Mouse (Mus musculus): ENCODE data around the gene Tmem51.

The Tmem51 gene

GRCm38 (mm10) chr4:142084131-142084899, at the start of gene Tmem51:
Tmem51 (minus strand) TSS chr4:142084304.
- DNase-seq (ENCODE audit: low spot score): peak; percentile 65

GRCm38 (mm10) chr4:142130162-142130561, 46.1 kb upstream of the Tmem51 start:
- DNase-seq (ENCODE audit: low spot score): peak; percentile 24

GRCm38 (mm10) chr4:142127275-142127788, 43.2 kb upstream of the Tmem51 start:
- no peak for DNase-seq (ENCODE audit: low spot score)

DNA sequence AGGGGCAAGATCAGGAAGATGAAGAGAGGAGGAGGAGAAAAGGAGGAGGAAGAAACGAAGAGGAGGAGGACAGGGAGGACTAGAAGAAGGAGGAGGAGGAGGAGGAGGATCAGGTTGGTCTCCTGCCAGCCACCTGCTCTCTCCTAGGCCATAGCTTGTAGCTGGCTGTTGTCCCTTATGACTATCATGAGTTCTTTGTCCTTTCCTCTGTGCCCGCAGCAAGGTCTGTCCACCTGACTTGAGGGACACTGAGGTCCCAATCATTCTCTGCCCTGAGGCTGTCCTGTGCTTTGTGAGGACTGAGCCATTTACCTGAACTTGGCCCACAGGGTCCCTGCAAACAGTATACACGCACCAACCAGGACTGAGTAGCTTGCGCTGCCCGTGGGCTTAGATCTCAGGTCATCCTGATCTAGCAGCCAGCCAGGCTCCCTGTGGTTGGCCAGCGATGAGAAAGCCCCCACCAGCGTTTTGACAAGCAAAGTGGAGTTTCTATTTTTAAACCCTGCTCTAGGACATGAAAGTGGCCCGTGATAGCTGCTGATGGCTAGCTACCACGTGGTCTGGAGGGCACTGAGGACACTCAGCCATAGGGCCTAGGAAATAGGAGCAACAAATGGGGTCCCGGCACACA, 42.7 kb upstream of the Tmem51 start:
- DNase-seq (ENCODE audit: low spot score): no peak

DNA sequence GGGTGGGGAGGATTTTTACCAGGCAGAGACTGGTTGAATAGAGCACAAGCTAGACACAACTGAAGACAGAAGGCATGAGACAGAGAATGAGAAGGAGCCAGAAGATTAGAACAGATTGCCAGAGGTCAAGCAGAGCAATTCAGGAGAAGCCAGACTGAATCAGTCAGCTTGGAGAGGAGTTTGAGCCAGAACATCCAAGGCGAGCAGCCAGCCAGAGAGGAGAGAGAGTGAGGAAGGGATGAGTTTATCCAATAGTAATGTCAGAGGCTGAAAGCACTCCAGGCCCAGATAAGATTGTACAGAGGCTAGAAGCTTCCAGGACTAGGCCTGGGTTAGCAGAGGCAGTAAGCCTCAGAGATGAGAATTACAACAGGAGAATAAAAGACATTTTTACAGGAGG, 37.1 kb upstream of the Tmem51 start:
- no peak for DNase-seq (ENCODE audit: low spot score)

- peak; percentile 63 for DNase-seq (ENCODE audit: low spot score)
Measured at GRCm38 (mm10) chr4:142118522-142118921, 34.4 kb upstream of the Tmem51 start.

DNA sequence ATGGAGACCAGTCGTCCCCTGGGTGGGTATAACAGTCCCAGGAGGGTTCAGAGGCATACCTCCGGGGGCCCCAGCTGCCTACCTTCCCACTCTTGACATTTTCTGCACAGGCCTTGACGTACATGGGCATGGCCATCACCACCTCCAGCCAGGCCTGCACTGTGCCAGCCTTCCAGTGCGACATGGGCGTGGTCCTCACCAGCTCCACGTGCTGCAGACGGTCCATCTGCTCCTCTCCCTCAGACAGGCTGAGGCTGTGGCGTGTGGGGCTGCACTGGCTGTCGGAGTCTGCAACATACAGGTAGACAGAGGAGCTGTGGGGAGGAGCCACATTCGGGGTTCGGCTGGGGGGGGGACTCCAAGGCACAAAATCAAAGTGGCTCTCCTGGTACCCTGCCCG, 33.9 kb upstream of the Tmem51 start:
- no peak for DNase-seq (ENCODE audit: low spot score)

DNA sequence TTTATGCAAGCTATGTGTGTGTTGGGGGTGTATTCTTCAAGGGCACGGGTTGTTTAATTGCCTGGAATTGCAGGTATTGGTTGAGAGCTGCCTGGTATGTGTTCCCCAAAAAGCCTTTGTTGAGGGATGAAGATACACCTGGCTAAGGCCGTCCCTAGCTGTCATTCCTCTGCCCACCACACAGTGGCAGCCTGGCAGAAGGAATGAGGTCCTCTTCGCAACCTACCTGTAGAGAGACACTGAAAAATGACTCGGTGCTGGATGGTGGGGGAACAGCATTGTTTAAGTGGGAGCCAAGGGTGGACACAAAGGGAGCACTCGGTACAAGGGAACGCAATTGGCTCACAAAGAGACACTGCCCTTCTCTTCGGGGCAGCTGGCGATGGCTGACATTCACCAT, 29.2 kb upstream of the Tmem51 start:
- peak; percentile 40 for DNase-seq (ENCODE audit: low spot score)

- no peak for DNase-seq (ENCODE audit: low spot score)
Measured at GRCm38 (mm10) chr4:142103081-142103671, 19.1 kb upstream of the Tmem51 start.

GRCm38 (mm10) chr4:142098303-142098702, 14.2 kb upstream of the Tmem51 start:
- peak; percentile 89 for DNase-seq (ENCODE audit: low spot score)

GRCm38 (mm10) chr4:142097871-142098270, 13.8 kb upstream of the Tmem51 start:
- DNase-seq (ENCODE audit: low spot score): peak; percentile 18

GRCm38 (mm10) chr4:142095513-142096241, 11.6 kb upstream of the Tmem51 start:
- peak; percentile 27 for DNase-seq (ENCODE audit: low spot score)

DNA sequence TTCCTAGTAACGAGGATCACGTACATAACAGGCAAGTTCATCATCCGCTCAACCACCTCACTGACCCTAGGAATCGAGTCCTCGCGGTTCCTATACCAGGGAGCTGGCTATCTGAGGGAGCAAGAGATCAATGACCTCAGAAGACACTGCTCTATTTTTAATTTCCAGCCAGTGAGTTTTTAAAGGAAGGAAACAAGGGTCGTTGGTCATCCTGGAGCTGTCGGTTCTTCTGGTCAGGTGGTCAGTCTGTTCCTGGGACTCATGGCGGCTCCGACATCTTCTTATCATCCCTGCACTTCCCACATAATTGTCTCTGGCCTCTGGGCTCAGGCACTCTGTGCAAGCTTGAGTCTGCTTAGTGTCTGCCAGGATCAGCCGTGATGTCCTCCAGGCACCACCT, 10.3 kb upstream of the Tmem51 start:
- DNase-seq (ENCODE audit: low spot score): no peak

GRCm38 (mm10) chr4:142091100-142091499, 7.0 kb upstream of the Tmem51 start:
- DNase-seq (ENCODE audit: low spot score): no peak

- DNase-seq (ENCODE audit: low spot score): no peak
Measured at GRCm38 (mm10) chr4:142089966-142090365, 5.9 kb upstream of the Tmem51 start.

DNA sequence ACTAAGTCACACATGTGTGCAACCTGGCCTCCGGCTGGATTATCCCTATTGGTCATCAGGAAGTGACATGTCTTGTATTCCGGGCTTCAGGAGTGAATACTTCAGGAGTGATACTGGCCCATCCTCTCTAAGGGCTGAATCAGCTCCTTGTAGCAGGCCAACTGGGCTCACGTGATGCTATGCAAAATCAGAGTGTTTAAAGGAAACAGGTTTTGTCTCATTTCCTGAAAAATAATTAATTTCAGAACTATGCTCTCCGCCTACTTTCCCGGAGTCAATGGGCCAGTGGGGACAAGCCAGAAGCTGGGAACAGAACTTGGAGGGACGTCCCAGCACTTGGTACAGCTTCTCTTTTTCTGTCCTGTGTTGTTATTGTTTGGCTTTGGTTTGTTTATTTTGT, 4.7 kb upstream of the Tmem51 start:
- DNase-seq (ENCODE audit: low spot score): no peak

GRCm38 (mm10) chr4:142088409-142088808, 4.3 kb upstream of the Tmem51 start:
- no peak for DNase-seq (ENCODE audit: low spot score)

DNA sequence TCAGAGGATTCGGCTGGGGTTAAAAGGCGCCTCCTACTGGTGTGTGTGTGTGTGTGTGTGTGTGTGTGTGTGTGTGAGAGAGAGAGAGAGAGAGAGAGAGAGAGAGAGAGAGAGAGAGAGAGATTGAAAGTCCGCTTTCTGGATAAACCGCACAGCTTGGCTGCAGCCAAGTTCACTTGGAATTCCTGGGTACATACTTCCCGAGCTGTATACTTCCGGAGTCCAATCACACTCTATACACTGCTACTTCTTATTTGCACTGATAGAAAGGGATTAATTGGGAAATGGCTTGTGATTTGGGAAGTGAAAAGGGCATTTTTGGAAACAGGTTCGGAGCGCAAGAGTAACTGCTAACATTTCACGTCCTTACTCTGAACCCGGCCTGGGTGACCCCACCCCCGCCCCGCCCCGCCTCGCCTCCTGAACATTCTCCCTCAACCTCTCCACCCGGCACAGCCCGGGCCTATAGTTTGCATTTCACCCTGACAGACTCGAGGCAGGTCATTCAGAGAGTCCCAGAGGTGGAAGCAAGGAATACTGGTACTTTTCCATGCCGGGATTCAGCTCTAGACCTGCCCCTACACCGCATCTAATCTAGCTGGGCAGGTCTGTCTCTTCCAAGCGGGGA, 946 bp upstream of the Tmem51 start:
- no peak for DNase-seq (ENCODE audit: low spot score)

GRCm38 (mm10) chr4:142083762-142084130, 358 bp downstream of the Tmem51 start:
- peak; percentile 84 for DNase-seq (ENCODE audit: low spot score)

- DNase-seq (ENCODE audit: low spot score): no peak
Measured at GRCm38 (mm10) chr4:142083193-142083592, 911 bp downstream of the Tmem51 start.

- no peak for DNase-seq (ENCODE audit: low spot score)
Measured at GRCm38 (mm10) chr4:142082703-142083102, 1.4 kb downstream of the Tmem51 start.

Data from embryo, embryonic 10.5 days (tissue).